Mouse (Mus musculus) forebrain, embryonic 12.5 days (tissue): ENCODE results near the gene Homer1. TPM values are rescaled to one million over a fixed set of nuclear protein-coding genes. Genes with fewer than 3 reads are reported as not detected.
A peak's percentile ranks its signal among the peaks of the same experiment; 100 is the strongest.

Experiments used
- ATAC-seq: fragments of 200-750 bp; cut with Nextera tagmentation; 2 replicates; pipeline ENCODE4 v1.8.0; 2017; ENCODE audit warnings: moderate TSS enrichment; ENCODE audit not compliant: low FRiP score
- H3K27ac ChIP-seq: fragments of 300-500 bp; sonication (generic); 2 replicates; pipeline ENCODE4 v1.5.1; 2016; ENCODE audit warnings: mild to moderate bottlenecking
- H3K27me3 ChIP-seq: fragments of 300-500 bp; sonication (generic); 2 replicates; pipeline ENCODE4 v1.6.1; 2016; ENCODE audit warnings: mild to moderate bottlenecking
- H3K36me3 ChIP-seq: fragments of 300-500 bp; sonication (generic); replicated peaks from 2 replicates; pipeline ENCODE4 v1.6.1; 2016; ENCODE audit warnings: mild to moderate bottlenecking
- H3K4me1 ChIP-seq: fragments of 300-500 bp; sonication (generic); 2 replicates; pipeline ENCODE4 v1.6.1; 2016
- H3K4me2 ChIP-seq: fragments of 300-500 bp; sonication (generic); 2 replicates; pipeline ENCODE4 v1.6.1; 2016; ENCODE audit warnings: mild to moderate bottlenecking, moderate library complexity
- H3K4me3 ChIP-seq: fragments of 300-500 bp; sonication (generic); replicated peaks from 2 replicates; pipeline ENCODE4 v1.5.1; 2016; ENCODE audit warnings: mild to moderate bottlenecking
- H3K9ac ChIP-seq: fragments of 300-500 bp; sonication (generic); 2 replicates; pipeline ENCODE4 v1.6.1; 2016; ENCODE audit warnings: mild to moderate bottlenecking
- H3K9me3 ChIP-seq: fragments of 300-500 bp; sonication (generic); 2 replicates; pipeline ENCODE4 v1.6.1; 2016
- WGBS: fragments of 180-500 bp; shearing (Covaris S2); methylation state at CpG from one replicate; pipeline ENCODE4 v1.1.7; 2016; 5-methylcytosine and 5-hydroxymethylcytosine counted together
- polyA plus RNA-seq: library from polyadenylated mRNA; unstranded; fragments of >200 nt; fragmentation: Nextera tagmentation; extraction: Ambion mirVana; gene quantifications from 2 replicates; pipeline ENCODE4 v1.2.1, GENCODE M21; 2016

The Homer1 gene
- polyA plus RNA-seq: 14.3 and 16.2 TPM in 2 replicates

DNA sequence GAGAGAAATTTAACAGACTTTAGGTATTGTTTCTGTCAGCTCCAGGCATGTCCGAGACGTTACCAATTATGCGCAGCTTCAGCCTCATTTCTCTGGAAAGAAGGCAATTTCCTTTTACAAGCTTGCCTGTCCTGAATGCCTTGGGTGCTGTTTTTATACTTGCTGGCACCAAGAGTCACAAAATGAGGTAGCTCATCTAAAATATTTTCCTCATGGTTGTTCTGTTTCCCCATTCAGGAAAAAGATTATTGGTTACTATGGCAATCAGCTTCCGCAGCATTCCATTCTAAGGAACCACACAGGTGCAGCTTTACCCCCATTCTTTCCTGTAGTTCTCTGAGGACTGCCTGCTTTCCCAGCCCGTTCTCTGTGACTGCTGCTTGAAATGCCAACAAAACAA, at the start of gene Homer1:
Gene Homer1 (plus strand): TSS at position 320 of the 400 bp plus-strand sequence.
- Histone ChIP-seq H3K9ac (no peak within 1 kb of the TSS), H3K4me3 (no peak within 1 kb of the TSS), H3K4me1 (no peaks in the 10 kb centered on the region), H3K36me3 (no peaks in the 10 kb centered on the region), H3K9me3 (no peaks in the 10 kb centered on the region), H3K27me3 (no peaks in the 10 kb centered on the region), H3K27ac (no peak within 1 kb of the TSS), H3K4me2 (no peak within 1 kb of the TSS)
- ATAC-seq: no peak
- WGBS: 70% methylated on average over 5 of the region's 5 CpGs

DNA sequence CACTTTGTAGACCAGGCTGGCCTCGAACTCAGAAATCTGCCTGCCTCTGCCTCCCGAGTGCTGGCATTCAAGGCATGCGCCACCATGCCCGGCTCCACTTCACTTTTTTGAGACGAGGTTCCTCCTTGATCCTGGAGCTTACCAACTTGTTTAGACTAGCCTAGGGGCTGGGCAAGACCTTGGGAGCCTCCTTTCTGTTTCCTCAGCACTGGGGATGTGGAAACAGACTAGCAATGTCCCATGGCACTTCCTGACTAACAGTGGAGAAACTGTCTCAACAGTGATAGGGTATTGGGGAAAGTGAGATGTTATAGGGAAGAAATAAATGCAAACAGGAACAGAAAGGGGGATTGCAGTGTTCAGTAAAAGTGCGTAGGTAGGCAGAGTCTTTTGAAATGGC, 47.7 kb upstream of the Homer1 start:
- H3K4me2 ChIP-seq: no peak overlapping the region
- H3K4me1 ChIP-seq: peaks cover 4% of the 10 kb centered on the region; the same call in 1 of the 2 replicates
- 85% methylated on average over 6 of the region's 6 CpGs for WGBS
- no peaks in the 10 kb centered on the region for H3K36me3 ChIP-seq
- no peak overlapping the region for H3K27ac ChIP-seq
- no peaks in the 10 kb centered on the region for H3K9me3 ChIP-seq
- H3K9ac ChIP-seq: no peak overlapping the region
- H3K4me3 ChIP-seq: no peak overlapping the region
- no peaks in the 10 kb centered on the region for H3K27me3 ChIP-seq
- no peak for ATAC-seq

DNA sequence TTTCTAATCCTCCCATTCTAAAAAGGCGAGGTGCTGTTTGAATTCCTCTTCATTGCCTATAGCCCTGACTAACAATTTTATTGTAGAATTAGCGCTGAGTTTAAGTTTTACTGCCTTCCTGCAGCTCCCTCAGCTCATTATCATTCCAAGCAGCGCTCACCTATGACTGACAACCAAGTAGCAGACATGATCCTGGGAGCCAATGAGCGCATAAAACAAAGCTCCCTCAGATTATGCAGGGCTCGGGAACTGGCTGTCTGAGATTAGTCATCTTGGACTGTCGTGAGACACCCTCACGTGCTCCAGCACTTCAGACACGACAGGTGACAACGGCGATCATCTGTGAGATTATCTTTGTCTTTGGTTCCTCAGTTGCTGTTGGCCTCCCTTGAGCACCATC, 47.3 kb upstream of the Homer1 start:
- no peaks in the 10 kb centered on the region for H3K9me3 ChIP-seq
- H3K4me1 ChIP-seq: peaks cover 4% of the 10 kb centered on the region; the same call in 1 of the 2 replicates
- H3K27me3 ChIP-seq: no peaks in the 10 kb centered on the region
- H3K36me3 ChIP-seq: no peaks in the 10 kb centered on the region
- 84% methylated on average over 10 of the region's 10 CpGs for WGBS
- H3K4me3 ChIP-seq: no peak overlapping the region
- ATAC-seq: no peak
- H3K4me2 ChIP-seq: no peak overlapping the region
- H3K27ac ChIP-seq: no peak overlapping the region
- H3K9ac ChIP-seq: no peak overlapping the region

DNA sequence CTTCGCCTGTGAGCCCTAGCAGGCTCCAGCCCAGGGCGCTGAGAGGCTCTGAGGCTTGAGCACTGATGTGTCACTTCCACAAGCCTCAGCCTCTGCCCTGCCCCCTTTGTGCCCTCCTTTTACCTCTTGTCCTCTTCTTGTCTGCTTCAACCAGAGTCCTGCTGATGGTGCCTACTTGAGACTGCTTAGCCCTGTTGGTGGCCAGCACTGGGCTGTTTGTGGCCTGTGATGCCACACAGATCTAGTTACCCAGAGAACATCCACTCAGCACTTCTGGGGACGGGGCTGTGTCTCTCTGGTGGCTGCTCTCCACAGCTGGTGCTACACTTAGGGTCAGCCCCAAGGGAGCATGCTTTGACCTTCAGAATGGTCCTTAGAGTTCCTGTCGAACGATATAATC, 46.5 kb upstream of the Homer1 start:
- no peak for ATAC-seq
- Histone ChIP-seq H3K9me3 (no peaks in the 10 kb centered on the region), H3K4me2 (no peak overlapping the region), H3K4me3 (no peak overlapping the region), H3K4me1 (peaks cover 4% of the 10 kb centered on the region; the same call in 1 of the 2 replicates), H3K27me3 (no peaks in the 10 kb centered on the region), H3K36me3 (no peaks in the 10 kb centered on the region), H3K9ac (no peak overlapping the region), H3K27ac (no peak overlapping the region)
- 86% methylated on average over 5 of the region's 5 CpGs for WGBS

DNA sequence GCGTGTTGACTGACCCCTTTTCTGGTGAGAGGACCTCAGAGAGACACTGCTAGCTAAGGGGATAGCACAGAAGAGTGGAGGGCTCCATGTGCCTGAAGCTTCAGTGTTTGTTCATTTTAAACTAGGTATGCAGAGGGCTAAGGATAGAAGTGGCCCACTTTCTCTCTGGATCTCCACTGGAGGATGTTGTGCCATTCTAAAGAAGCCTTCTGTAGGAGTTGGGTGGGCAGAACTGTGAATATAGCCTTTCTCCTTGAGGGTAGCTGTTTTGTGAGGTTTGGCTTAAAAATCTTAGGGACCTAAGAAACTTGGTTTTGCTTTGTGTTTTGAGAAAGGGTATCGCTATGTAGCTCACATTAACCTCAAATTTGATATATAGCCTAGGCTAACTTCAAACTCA, 32.3 kb upstream of the Homer1 start:
- Histone ChIP-seq H3K36me3 (no peaks in the 10 kb centered on the region), H3K27me3 (no peaks in the 10 kb centered on the region), H3K27ac (no peak overlapping the region), H3K9ac (no peak overlapping the region), H3K9me3 (no peaks in the 10 kb centered on the region), H3K4me3 (no peak overlapping the region), H3K4me2 (no peak overlapping the region), H3K4me1 (no peaks in the 10 kb centered on the region)
- 88% methylated on average over 2 of the region's 2 CpGs for WGBS
- no peak for ATAC-seq

DNA sequence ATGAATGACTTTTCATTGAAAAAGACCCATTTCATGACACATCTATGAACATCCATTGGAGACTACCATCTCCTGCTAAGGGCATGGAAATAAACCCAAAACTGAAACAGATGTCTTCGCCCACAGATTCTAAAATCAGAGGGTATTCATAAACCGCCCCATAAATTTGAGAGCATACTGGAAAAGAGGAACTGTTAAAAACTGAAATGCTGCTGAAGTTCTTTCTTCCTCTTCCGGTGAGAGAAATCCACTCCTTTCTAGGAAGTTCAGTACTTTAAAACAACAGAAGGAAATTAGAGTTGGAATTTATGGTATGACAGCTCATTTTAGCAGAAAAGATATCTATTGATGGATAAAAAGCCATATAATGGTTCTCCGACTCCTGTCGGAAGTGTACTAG, 1.1 kb downstream of the Homer1 start:
- Histone ChIP-seq H3K4me2 (no peak overlapping the region), H3K9ac (no peak overlapping the region), H3K4me1 (peaks cover 6% of the 10 kb centered on the region; the same call in 1 of the 2 replicates), H3K4me3 (no peak overlapping the region), H3K9me3 (no peaks in the 10 kb centered on the region), H3K36me3 (no peaks in the 10 kb centered on the region), H3K27me3 (no peaks in the 10 kb centered on the region), H3K27ac (no peak overlapping the region)
- no peak for ATAC-seq
- WGBS: 93% methylated on average over 5 of the region's 5 CpGs

DNA sequence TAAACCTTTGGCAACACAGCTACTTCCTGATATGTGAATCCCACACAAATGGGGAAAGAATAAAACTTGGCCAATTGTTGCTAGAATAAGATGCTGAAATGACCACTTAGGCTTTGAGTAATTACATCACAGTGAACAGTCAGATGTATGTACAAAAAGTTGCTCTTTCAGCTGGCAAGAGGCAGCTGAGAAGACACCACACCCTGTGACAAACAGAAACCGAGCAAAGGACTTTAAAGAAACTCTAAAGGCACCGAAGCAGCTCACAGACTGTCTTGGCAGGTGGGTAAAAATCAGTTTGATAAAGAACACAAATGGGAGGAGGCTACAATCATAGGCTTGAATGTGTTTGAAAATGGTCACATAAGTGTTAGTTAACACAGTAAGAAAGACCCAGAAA, 1.6 kb downstream of the Homer1 start:
- H3K4me3 ChIP-seq: no peak overlapping the region
- WGBS: 93% methylated on average over 2 of the region's 2 CpGs
- no peak overlapping the region for H3K27ac ChIP-seq
- H3K9me3 ChIP-seq: no peaks in the 10 kb centered on the region
- no peaks in the 10 kb centered on the region for H3K36me3 ChIP-seq
- no peak for ATAC-seq
- H3K4me1 ChIP-seq: peaks cover 11% of the 10 kb centered on the region; the same call in 1 of the 2 replicates
- H3K9ac ChIP-seq: no peak overlapping the region
- no peaks in the 10 kb centered on the region for H3K27me3 ChIP-seq
- H3K4me2 ChIP-seq: no peak overlapping the region

DNA sequence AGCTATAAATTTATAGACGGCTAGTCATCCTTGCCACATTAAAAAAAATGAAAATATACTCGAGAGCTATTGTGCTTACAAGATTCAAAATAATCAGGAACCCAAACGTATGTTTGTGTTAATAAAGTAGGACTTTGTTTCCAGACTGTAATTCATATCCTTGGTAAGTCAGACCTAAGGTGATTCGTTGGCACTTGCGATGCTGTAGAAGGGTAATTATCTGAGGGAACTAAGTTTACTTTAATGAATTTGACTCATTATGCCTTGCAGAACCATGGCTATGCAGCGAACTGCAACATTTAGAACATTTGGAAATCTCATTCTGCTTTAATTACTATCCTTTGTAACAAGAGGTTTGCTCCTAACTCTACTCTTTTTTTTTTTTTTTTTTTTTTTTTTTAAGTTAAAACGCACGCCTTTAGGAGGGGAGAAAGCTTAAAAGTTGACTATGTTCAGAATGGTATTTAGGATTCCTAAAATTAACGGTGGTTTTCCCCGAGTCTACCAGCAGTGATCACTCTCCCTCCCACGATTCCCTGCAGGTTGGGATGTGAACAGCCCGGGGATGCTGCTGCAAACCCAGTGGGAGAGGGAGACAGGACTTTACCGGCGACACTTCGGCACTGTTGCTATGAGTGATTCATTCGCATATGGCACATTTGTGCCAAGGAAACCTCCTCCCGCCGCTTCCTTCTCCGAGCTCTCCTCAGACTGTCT, 3.6 kb downstream of the Homer1 start:
- Histone ChIP-seq H3K36me3 (no peaks in the 10 kb centered on the region), H3K4me1 (peaks cover 25% of the 10 kb centered on the region), H3K9me3 (no peaks in the 10 kb centered on the region), H3K27me3 (no peaks in the 10 kb centered on the region), H3K4me2 (peak overlapping the region; percentile 64), H3K4me3 (peak overlapping the region; percentile 85), H3K9ac (peak overlapping the region; percentile 89), H3K27ac (peak overlapping the region; percentile 98)
- ATAC-seq: peak; percentile 69
- 11% methylated on average over 19 of the region's 19 CpGs for WGBS

DNA sequence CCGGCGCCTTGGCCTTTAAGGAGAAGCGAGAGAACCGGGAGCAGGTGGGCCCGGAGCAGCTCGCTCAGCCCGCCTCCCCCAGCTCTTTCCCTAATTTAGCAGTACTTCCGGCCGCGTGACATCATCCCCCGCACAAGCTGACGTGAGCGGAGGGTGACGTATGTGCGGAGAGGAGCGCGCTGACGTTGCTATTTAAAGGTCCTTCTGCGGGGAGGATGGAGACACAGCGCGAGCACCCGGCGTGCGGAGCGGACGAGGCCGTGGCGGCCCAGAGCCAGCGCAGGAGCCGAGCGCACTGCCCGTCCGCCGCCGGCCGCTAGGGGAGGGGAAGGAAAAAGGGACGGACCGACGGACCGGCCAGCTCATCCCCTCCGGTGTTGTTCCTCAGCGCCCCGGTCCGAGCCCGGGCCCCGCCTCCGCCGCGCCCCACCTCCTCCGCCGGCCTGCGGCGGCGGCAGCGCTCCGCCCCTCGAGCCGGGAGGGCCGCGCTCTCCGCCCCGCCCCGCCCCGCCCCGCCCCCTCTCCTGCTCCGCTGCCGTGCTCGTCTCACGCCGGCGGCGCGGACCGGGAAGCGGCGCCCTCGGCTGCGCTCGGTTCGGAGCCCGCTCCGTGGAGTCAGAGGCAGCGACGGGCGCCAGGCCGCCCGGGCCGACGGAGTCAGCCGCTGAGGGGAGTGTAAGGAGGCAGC, 4.3 kb downstream of the Homer1 start:
- H3K36me3 ChIP-seq: no peaks in the 10 kb centered on the region
- H3K9ac ChIP-seq: peak overlapping the region; percentile 89
- under 1% methylated on average over 58 of the region's 90 CpGs for WGBS
- peak; percentile 96 for ATAC-seq
- peak overlapping the region; percentile 85 for H3K4me3 ChIP-seq
- H3K27me3 ChIP-seq: no peaks in the 10 kb centered on the region
- peak overlapping the region; percentile 98 for H3K27ac ChIP-seq
- no peaks in the 10 kb centered on the region for H3K9me3 ChIP-seq
- peak overlapping the region; percentile 64 for H3K4me2 ChIP-seq
- peaks cover 32% of the 10 kb centered on the region for H3K4me1 ChIP-seq

DNA sequence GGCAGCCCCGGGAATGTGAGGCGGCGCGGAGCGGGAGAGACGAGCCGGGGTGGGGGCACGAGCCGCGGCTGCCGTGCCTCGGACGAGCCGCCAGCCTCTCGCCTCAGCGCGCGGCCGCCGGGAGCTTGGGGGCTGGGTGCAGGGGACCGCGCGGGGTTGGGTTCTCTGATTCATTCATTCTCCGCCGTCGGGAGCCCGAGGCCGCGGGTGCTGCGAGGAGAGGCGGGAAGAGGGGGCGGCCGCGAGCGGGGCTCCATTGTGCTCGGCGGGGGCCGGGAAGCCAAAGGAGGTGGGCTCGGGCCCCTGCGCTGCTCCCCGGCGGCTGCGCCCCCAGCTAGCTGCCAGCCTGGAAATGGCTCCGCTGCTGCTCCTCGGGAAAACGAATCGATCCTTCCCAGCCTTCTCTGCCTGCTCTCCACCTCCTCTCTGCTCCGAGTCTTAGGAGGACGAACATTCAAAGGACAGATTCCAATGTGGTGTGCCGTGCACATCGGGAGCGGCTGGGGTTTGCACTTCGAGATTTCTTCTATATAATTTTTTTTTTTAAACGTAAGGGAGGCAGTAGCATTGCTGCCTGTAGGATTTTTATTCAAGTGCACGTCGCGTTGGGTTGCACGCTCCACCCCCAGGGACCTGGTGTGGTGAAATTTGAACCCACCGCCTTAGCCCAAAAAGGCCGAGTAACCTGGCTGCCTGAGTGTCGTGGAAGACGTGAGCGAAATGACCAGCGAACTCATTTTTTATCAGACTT, 5.0 kb downstream of the Homer1 start:
- Histone ChIP-seq H3K4me1 (peaks cover 38% of the 10 kb centered on the region), H3K9ac (peak overlapping the region; percentile 89), H3K4me3 (peak overlapping the region; percentile 85), H3K27ac (peak overlapping the region; percentile 98), H3K4me2 (peak overlapping the region; percentile 64), H3K27me3 (no peaks in the 10 kb centered on the region), H3K36me3 (no peaks in the 10 kb centered on the region), H3K9me3 (no peaks in the 10 kb centered on the region)
- under 1% methylated on average over 64 of the region's 64 CpGs for WGBS
- peak; percentile 66 for ATAC-seq

DNA sequence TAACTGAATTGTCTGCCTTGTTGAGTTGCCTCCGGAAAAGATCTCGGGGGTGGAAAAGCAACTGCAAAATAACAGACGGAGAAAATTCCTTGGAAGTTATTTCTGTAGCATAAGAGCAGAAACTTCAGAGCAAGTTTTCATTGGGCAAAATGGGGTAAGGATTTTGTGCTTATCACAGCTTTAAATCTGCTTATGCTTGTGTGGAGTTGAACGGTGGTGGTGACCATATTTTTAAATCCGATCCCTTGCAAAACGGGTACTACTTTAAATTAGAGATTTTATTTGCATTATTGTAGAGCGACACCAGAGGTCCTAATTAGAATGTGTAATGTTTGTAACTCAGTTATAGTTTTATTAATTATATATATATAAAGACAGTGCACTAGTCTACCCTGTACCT, 5.7 kb downstream of the Homer1 start:
- Histone ChIP-seq H3K27me3 (no peaks in the 10 kb centered on the region), H3K9ac (peak overlapping the region; percentile 89; the same call in 1 of the 2 replicates), H3K9me3 (no peaks in the 10 kb centered on the region), H3K4me1 (peaks cover 38% of the 10 kb centered on the region), H3K36me3 (no peaks in the 10 kb centered on the region), H3K27ac (peak overlapping the region; percentile 98; the same call in 1 of the 2 replicates), H3K4me2 (peak overlapping the region; percentile 64), H3K4me3 (peak overlapping the region; percentile 85)
- ATAC-seq: no peak
- 9% methylated on average over 7 of the region's 7 CpGs for WGBS

DNA sequence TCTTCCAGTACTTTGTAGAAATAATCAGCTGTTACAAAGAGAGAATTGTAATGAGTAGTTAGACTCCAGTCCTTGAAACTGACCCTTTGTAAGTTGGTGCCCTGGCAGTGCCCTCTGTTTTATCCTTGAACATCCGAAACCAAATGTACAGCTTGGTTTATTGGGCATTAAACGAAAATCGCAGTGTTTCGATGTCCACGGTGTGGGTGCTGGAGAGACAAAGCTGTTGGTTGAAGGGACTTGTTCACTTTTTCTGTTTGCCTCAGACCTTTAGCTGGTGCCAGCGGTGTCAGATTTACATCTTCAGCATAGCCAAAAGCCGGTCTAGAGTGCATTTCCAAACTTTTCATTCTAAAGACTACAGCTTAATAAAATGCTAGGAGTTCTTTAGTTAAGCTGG, 6.2 kb downstream of the Homer1 start:
- ATAC-seq: no peak
- Histone ChIP-seq H3K36me3 (no peaks in the 10 kb centered on the region), H3K4me2 (peak overlapping the region; percentile 64), H3K4me1 (peaks cover 38% of the 10 kb centered on the region), H3K9ac (peak overlapping the region; percentile 46), H3K27ac (no peak overlapping the region), H3K9me3 (no peaks in the 10 kb centered on the region), H3K27me3 (no peaks in the 10 kb centered on the region), H3K4me3 (peak overlapping the region; percentile 85)
- WGBS: 16% methylated on average over 7 of the region's 7 CpGs
